Mouse (Mus musculus): Measurements from ENCODE around the gene Baiap3. TPM values are rescaled to one million over a fixed set of nuclear protein-coding genes. Genes with fewer than 3 reads are reported as not detected.

Baiap3 gene
- total RNA-seq, 2 experiments from 2014 or later: 13.7 to 14.6 TPM

DNA sequence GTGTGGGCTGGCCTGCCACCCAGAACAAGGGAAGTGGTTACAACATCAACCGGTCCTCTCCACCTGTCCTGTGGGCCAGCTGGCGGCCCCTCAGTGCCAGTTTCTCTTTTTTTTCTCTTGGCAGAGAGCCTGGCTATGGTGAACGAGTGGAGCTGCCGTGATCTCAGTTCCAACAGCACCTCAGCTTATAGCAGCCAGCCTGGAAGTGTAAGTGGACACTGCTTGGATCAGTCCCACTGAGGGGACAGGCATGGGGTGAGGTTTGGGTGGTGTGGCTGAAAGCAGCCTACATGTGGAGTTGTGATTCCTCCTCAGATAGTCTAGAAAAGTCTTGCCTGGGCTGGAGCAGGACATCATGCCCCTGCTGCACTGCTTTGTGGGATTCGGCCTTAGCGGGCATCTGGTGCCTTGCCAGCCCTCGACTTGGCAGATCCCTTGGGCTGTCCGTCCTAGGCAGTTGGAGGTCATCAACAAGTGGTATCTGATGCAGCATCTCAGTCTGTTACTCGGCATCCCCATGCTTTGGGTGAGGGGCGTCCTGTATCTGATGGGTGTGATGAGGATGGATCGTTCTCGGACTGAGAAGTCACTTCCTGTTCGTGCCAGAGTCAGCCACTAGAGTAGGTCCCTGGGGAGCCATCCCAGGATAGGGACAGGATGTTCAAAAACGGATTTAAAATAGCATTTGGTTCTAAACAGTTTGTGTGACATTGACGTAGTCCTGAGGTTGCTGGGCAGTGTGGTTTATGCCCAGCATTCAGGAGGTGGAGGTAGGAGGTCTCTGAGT, 45.3 kb downstream of the Baiap3 start:
- DNase-seq (ENCODE audit: low spot score in 2 of 2): no peak

DNA sequence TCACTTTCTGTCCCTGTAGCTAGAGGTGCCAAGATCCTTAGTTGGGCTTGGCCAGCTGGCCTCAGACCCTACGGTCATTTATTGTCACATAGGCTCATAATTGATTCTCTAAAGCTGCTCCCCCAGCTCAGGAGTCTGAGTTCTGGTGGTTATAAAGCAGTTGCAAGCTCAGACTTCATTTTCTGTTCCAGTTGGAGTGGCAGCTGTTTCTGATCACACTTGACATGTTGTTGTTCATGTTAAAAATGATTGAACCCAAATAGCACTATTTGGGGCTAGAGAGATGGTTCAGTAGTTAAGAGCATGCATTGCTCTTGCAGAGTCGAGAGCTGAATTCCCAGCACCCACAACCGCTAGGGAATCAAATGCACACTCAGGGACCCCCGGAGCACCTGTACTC, 46.2 kb downstream of the Baiap3 start:
- no peak for DNase-seq (ENCODE audit: low spot score in 2 of 2)

DNA sequence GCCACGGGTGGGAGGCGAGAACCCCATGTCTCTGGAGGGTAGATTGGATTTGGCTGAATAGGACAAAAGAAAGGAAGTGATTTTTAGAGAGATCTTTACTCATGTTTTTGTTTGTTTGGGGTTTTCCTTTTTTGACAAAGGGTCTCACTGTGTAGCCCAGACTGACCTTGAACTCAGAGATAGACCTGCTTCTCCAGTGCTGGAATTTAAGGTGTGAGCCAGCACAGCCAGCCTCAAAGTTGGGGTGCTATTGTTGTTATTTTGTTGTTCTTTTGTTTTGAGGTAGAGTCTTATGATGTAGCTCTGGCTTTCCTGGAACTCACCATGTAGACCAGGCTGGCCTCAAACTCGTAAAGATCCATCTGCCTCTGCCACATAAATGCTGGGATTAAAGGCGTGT, 53.8 kb downstream of the Baiap3 start:
- no peak for DNase-seq (ENCODE audit: low spot score in 2 of 2)

Small RNA genes within 50 kb of the gene (microRNA-seq; reads per million reads assigned to microRNA genes)
- gene Mir3547: 26.7 to 28.8 reads per million in 2 experiments

Other genes starting within 250 kb of the Baiap3 start
- 10 to 100 TPM; 27.2 to 28.9 TPM for gene Cramp1l, start 240.6 kb downstream of the Baiap3 start, total RNA-seq (2021)
- 10 to 100 TPM; 25.6 to 30.1 TPM for gene Ift140, start 240.3 kb downstream of the Baiap3 start, total RNA-seq (2021)
- gene Tmem204, start 172.8 kb downstream of the Baiap3 start, total RNA-seq (2021): 1 to 10 TPM; 7.4 to 7.9 TPM
- 10 to 100 TPM; 36.5 to 43.3 TPM for gene Telo2, start 140.4 kb downstream of the Baiap3 start, total RNA-seq (2021)
- 1 to 10 TPM in 1 of 2 experiments, under 1 TPM in 1; 0.89 to 1.4 TPM for gene Ptx4, start 135.6 kb downstream of the Baiap3 start, total RNA-seq (2021)
- gene Clcn7, start 123.0 kb downstream of the Baiap3 start, total RNA-seq (2021): 10 to 100 TPM; 40.3 to 46.5 TPM
- gene Ccdc154, start 93.9 kb downstream of the Baiap3 start, total RNA-seq (2021): under 1 TPM in 1 of 2 experiments, not detected in 1; 0.18 TPM
- not detected for gene Gm38655, start 80.9 kb downstream of the Baiap3 start, total RNA-seq (2021)
- gene BC003965, start 71.8 kb downstream of the Baiap3 start, total RNA-seq (2021): 10 to 100 TPM; 18.2 to 19.0 TPM
- gene Unkl, start 68.0 kb downstream of the Baiap3 start, total RNA-seq (2021): 10 to 100 TPM; 32.0 to 33.7 TPM
- 10 to 100 TPM; 59.1 to 62.9 TPM for gene Gnptg, start 16.2 kb downstream of the Baiap3 start, total RNA-seq (2021)
- 10 to 100 TPM; 31.0 to 35.6 TPM for gene Tsr3, start 16.2 kb downstream of the Baiap3 start, total RNA-seq (2021)
- 100 to 1,000 TPM; 238 to 255 TPM for gene Ube2i, start 18.3 kb upstream of the Baiap3 start, total RNA-seq (2021)
- gene Prss34, start 42.0 kb upstream of the Baiap3 start, total RNA-seq (2021): not detected
- gene Prss28, start 52.3 kb upstream of the Baiap3 start, total RNA-seq (2021): not detected
- gene Prss29, start 62.3 kb upstream of the Baiap3 start, total RNA-seq (2021): not detected
- not detected for gene Tpsab1, start 89.2 kb upstream of the Baiap3 start, total RNA-seq (2021)
- 1 to 10 TPM in 1 of 2 experiments, under 1 TPM in 1; 0.42 to 1.0 TPM for gene Tpsb2, start 109.9 kb upstream of the Baiap3 start, total RNA-seq (2021)
- not detected for gene Tpsg1, start 112.9 kb upstream of the Baiap3 start, total RNA-seq (2021)
- gene Cacna1h, start 177.4 kb upstream of the Baiap3 start, total RNA-seq (2021): 100 to 1,000 TPM in 1 of 2 experiments, 10 to 100 TPM in 1; 91.4 to 104 TPM
- gene Tekt4, start 198.3 kb upstream of the Baiap3 start, total RNA-seq (2021): 1 to 10 TPM; 1.3 to 3.1 TPM
- gene Sstr5, start 240.9 kb upstream of the Baiap3 start, total RNA-seq (2021): under 1 TPM; 0.18 to 0.38 TPM

Measured in layer of hippocampus, postnatal 10 days (tissue).